Mouse (Mus musculus) spleen, postnatal 4 days (tissue): ENCODE measurements around the gene Krt88.

ENCODE experiments used
- DNase-seq, 2 experiments: peaks; one replicate each; pipeline ENCODE4 v3.0.0; 2022; ENCODE audit warnings: low spot score in 2 of 2

Gene Krt88

DNA sequence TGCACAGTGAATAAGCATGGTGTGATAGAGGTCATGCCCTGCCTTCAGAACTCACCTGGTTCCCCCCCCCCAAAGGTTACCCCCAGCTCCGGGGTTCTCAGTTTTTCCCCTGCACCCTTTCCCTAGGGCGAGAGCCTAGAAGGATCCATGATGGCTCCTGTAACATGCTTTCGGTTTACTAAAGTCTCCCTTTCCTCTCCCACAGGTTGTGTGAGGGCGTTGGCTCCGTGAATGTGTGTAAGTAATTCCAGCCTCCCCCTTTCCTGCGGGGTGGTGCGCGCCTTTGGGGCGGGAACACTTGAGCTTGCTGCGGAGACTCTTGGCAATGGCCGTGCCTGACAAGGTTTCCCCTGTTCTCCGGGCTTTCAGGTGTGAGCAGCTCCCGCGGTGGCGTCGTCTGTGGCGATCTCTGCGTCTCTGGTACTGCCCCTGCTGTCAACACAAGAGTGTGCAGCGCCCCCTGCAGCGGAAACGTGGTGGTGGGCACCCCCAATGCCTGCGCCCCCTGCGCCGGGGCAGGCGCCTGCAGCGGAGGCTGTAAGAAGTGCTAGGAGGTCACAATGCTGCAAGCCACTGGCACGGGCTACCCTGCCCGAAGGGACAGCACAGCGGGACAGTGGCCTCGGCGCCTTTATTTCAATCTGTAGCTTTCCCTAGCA lies 31.6 kb downstream of the Krt88 start:
- DNase-seq: peak; percentile 39 to 78

DNA sequence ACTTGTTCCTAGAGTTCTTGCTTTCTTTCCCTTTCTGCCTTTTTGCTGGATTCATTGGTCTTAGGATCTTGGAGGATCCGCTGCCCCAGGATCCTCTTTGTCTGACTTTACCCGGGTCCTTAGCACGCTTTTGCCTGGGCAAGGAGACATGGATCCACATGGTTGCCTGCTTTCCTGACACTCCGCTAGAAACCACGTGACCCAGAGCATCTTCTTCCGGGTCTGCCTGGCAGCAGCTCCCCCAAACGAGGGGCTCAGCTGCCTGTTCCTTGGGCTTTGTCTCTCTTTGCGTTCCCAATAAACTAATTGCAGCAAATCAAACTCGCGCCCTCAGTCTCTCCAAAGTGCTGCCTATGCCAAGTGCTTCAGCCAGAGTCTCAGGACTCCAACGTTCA lies 32.1 kb downstream of the Krt88 start:
- DNase-seq: no peak

DNA sequence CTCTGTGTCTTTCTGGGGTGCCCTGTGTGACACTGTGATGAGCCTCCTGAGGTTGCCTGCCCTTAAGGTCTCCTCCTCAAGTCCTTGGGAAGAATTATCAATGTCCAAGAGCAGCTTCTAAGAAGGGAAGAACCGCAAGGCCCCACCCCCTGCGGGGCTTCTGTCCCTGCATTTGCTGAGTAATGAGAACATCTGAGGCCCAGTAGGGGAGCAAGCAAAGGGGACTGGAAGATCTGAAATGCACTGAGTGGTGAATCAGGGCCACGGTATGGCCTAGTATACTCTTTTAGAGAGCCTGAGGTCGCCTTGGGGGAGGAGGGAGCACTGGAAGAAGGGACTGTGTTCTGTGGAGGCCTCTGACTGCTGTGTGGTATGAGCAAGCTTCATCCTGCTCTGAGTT lies 34.5 kb downstream of the Krt88 start:
- DNase-seq: no peak

GRCm38 (mm10) chr15:101483646-101484045 lies 36.1 kb downstream of the Krt88 start:
- no peak for DNase-seq

DNA sequence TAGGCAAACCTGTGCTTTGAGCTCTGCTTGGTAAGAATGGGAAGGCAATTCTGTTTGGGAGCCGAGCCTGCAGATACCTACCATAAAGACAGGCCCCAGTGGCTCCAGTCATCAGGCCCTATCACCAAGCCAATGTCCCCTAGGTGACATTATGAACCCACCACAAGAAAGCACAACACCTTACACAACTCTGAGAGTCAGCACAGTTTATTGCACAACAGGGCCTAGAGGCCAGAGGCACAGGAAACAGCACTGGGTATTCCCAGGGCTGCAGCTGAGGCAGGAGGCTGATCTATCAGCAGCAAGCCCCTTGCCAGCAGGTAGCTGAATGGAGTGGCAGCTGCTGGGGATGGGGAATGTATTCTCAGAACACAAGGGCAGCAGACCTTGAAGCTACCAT lies 37.4 kb downstream of the Krt88 start:
- DNase-seq: no peak

DNA sequence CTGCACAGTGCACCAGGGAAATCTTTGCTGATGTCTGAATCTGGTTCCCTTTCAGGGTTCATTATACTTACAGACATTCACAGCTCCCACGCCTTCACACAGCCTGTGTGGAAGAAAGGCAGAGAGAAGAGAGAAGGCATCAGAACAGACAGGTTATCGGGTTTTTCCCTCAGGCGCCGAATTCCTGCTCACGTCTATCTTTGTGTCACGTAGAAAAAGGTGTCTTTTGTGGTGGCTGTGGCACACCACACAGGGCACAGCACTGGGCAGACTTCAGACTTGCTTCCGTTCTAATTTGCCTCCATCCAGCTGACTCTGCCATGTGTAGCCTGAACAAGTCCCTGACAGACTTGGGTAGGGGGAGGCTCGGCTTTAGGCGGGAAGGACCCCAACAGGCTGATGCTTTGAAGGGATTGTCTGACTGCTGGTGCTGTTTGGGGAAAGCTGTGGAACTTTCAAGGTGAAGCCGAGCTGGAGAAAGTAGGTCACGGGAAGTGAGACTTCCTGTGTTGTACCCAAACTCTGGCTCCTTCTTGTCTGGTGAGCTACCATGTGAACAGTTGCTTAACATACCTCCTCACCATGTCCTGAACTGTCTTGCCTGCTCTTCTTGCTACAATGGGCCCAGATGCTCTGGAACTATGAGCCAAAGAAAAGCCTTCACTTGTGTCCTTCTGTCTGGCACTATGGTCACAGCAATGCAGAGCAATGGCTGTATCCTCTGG lies 38.5 kb downstream of the Krt88 start:
- no peak for DNase-seq

DNA sequence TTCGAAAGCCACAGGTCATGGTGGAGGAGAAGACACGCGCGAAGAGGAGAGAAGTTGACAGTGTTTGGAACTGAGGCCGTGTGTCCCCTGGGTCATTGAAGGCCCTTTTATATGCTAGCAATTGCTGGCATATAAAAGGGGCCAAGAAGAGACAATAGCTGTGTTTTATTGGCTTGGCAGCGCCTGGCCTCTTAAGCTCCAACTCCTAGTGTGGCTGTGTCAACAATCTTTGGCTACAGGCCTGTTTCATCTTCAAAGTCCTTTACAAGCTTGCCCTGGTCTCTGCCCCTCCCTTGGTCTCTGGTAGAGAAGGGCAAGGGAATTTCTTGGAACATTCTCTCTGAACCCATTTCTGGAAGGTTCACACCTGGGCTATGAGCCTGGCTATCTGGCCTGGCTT lies 43.9 kb downstream of the Krt88 start, which contains the start of gene Krt83:
Krt83 (minus strand) TSS at position 82 of the 400 bp plus-strand sequence.
- no peak for DNase-seq

DNA sequence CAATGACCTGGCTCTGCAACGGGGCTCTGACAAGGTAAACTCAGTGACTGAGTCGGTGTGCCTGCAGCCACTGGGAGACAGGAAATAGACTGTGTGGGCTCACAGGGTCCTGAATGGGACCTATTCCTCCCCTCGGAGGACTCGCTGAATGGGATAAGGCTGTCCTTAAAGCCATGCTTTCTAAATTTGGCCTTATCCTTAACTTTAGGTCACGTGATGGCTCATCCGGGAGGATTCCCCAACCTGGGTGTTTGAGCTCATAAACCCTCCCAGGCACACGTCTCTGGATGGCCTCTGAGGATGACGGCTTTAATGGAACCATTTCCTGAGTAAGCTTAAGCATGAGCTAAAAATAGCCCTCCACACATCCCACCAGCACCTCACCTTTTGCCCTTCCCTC lies 45.2 kb downstream of the Krt88 start:
- no peak for DNase-seq

GRCm38 (mm10) chr15:101493713-101494112 lies 46.2 kb downstream of the Krt88 start:
- DNase-seq: no peak

GRCm38 (mm10) chr15:101494203-101494602 lies 46.7 kb downstream of the Krt88 start:
- DNase-seq: no peak

DNA sequence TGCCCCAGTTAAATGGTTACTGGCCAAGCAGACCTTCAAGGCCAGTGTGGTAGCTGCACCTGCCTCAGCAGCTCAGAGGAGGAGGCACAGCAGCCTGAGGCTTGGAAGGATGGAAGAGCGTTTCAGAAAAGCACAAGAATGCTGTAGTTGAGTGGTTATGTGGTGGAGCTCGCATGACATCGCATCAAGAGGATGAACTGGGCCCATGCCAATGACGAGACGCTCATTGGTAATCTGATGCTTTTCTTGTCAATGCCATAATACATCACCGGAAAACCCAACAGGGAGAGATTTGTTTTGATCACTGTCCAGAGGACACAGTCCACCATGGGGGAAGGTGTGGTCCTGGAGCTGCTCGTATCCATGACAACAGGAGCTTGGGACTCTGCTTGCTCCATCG lies 47.7 kb downstream of the Krt88 start:
- no peak for DNase-seq

GRCm38 (mm10) chr15:101497181-101497580 lies 49.6 kb downstream of the Krt88 start:
- DNase-seq: no peak
